Mouse (Mus musculus): ENCODE measurements around the gene Adamtsl4. TPM values are rescaled to one million over a fixed set of nuclear protein-coding genes. Genes with fewer than 3 reads are reported as not detected.
A peak's percentile ranks its signal among the peaks of the same experiment; 100 is the strongest.

Adamtsl4 gene
- 10 to 100 TPM; 25.9 to 30.8 TPM for total RNA-seq (2021)
- long read RNA-seq, experiment 1, full-length matches to known transcripts: 10 of 23 reads
- long read RNA-seq, experiment 1, partial matches to known transcripts: 6 of 23 reads
- long read RNA-seq, experiment 1, other reads (novel, unspliced or antisense): 7 of 23 reads
- long read RNA-seq, experiment 2, full-length matches to known transcripts: 13 of 26 reads
- long read RNA-seq, experiment 2, partial matches to known transcripts: 8 of 26 reads
- long read RNA-seq, experiment 2, other reads (novel, unspliced or antisense): 5 of 26 reads

- peak; percentile 81 for DNase-seq (ENCODE audit: low spot score)
Measured at GRCm38 (mm10) chr3:95687524-95688421, at the start of gene Adamtsl4. Gene Adamtsl4, minus strand, starts transcription at chr3:95687917.

GRCm38 (mm10) chr3:95735071-95735670 lies 47.5 kb upstream of the Adamtsl4 start:
- DNase-seq (ENCODE audit: low spot score): no peak

GRCm38 (mm10) chr3:95734092-95734702 lies 46.5 kb upstream of the Adamtsl4 start:
- DNase-seq (ENCODE audit: low spot score): peak; percentile 66

- DNase-seq (ENCODE audit: low spot score): peak; percentile 39
Measured at GRCm38 (mm10) chr3:95732744-95733521, 45.2 kb upstream of the Adamtsl4 start.

GRCm38 (mm10) chr3:95732297-95732696 lies 44.6 kb upstream of the Adamtsl4 start:
- DNase-seq (ENCODE audit: low spot score): no peak

- no peak for DNase-seq (ENCODE audit: low spot score)
Measured at GRCm38 (mm10) chr3:95731802-95732201, 44.1 kb upstream of the Adamtsl4 start.

- no peak for DNase-seq (ENCODE audit: low spot score)
Measured at GRCm38 (mm10) chr3:95730431-95730830, 42.7 kb upstream of the Adamtsl4 start.

GRCm38 (mm10) chr3:95728906-95729305 lies 41.2 kb upstream of the Adamtsl4 start:
- DNase-seq (ENCODE audit: low spot score): no peak

- no peak for DNase-seq (ENCODE audit: low spot score)
Measured at GRCm38 (mm10) chr3:95726696-95727358, 39.1 kb upstream of the Adamtsl4 start.

GRCm38 (mm10) chr3:95725863-95726262 lies 38.1 kb upstream of the Adamtsl4 start:
- DNase-seq (ENCODE audit: low spot score): no peak

- no peak for DNase-seq (ENCODE audit: low spot score)
Measured at GRCm38 (mm10) chr3:95722386-95722785, 34.7 kb upstream of the Adamtsl4 start.

GRCm38 (mm10) chr3:95718153-95718552 lies 30.4 kb upstream of the Adamtsl4 start:
- no peak for DNase-seq (ENCODE audit: low spot score)

- no peak for DNase-seq (ENCODE audit: low spot score)
Measured at GRCm38 (mm10) chr3:95716075-95716474, 28.4 kb upstream of the Adamtsl4 start.

GRCm38 (mm10) chr3:95709967-95710366 lies 22.2 kb upstream of the Adamtsl4 start:
- no peak for DNase-seq (ENCODE audit: low spot score)

- DNase-seq (ENCODE audit: low spot score): no peak
Measured at GRCm38 (mm10) chr3:95709044-95709443, 21.3 kb upstream of the Adamtsl4 start.

- no peak for DNase-seq (ENCODE audit: low spot score)
Measured at GRCm38 (mm10) chr3:95707497-95707896, 19.8 kb upstream of the Adamtsl4 start.

GRCm38 (mm10) chr3:95706273-95706672 lies 18.6 kb upstream of the Adamtsl4 start:
- DNase-seq (ENCODE audit: low spot score): no peak

GRCm38 (mm10) chr3:95704612-95705011 lies 16.9 kb upstream of the Adamtsl4 start:
- DNase-seq (ENCODE audit: low spot score): no peak

- DNase-seq (ENCODE audit: low spot score): no peak
Measured at GRCm38 (mm10) chr3:95703276-95703675, 15.6 kb upstream of the Adamtsl4 start.

- DNase-seq (ENCODE audit: low spot score): peak; percentile 81
Measured at GRCm38 (mm10) chr3:95701877-95702540, 14.3 kb upstream of the Adamtsl4 start.
